Mouse (Mus musculus) c-Kit-positive CD71-negative TER-119-negative erythroid progenitor cells, embryonic 14.5 days (primary cell): ENCODE measurements around the gene Ccdc181.
"Not testable (repeated sequence)": the region's sequence is repeated elsewhere in the genome, so short reads cannot be mapped to it uniquely, and the experiment has no call there.

Experiments
- DNase-seq: peaks from one replicate; pipeline ENCODE4 v3.0.0-alpha.2; 2013; ENCODE audit warnings: low read depth

Ccdc181 gene

GRCm38 (mm10) chr1:164275455-164275954, at the start of gene Ccdc181:
Gene Ccdc181 (plus strand): TSS chr1:164275585.
- DNase-seq, result peak; percentile 88

GRCm38 (mm10) chr1:164231937-164232570, 43.3 kb upstream of the Ccdc181 start:
- DNase-seq, result not testable (repeated sequence)

- no peak for DNase-seq
Observed at GRCm38 (mm10) chr1:164233447-164233846, 41.9 kb upstream of the Ccdc181 start.

DNA sequence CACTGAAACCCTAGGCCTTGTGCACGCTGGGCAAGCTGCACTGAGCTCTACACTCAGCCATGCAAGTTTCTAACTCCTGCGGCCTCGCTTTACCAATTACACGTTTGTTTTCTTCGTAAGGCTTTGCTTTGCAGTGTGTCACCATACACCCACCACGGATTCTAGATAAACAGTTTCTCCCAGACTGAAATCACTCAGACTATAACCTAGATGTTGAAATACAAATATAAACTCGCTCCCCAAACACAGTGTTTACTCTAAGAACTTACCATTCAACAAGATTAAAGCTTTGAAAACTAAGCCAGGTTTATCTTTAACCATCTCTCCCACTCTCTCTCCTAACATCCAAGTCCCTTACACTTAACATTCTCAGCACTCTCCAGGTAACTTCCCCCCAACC, 40.3 kb upstream of the Ccdc181 start:
- DNase-seq, result no peak

DNA sequence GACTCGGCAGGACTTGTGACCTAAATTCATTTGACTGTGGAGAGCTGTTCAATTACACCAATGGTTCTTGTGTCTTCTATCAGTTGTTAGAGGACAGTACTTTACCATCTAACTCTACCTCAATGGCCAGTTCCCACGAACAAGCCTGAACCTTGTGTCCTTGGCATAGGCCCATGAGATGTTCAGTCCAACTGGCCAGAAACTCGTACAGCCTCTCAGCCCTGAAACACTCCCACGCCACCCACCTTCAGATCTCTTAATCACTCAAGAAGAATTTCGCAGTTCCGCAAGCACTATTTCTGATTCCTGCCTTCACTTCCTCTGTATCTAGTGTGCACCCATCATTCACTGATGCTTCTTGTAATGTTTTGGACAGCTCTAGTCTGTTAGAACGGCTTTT, 39.3 kb upstream of the Ccdc181 start:
- DNase-seq, result no peak

DNA sequence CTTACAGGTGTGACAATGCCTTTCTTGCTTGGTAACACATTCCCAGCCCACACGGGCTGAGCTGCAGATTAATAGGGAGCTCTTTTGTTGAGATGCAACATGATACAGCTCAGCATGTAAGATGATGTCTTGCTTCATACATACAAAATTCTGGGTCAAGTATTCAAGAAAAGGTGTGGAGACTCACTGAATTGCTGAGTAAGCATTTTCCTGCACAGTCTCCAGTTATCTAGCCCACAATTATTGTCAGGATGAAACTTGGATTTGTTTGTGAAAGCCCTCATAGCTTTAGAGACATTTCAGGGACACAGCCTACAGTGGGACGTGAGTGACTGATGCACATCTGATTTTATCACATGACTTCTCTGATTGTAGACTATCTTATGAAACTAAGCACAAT, 33.9 kb upstream of the Ccdc181 start:
- DNase-seq, result no peak

DNA sequence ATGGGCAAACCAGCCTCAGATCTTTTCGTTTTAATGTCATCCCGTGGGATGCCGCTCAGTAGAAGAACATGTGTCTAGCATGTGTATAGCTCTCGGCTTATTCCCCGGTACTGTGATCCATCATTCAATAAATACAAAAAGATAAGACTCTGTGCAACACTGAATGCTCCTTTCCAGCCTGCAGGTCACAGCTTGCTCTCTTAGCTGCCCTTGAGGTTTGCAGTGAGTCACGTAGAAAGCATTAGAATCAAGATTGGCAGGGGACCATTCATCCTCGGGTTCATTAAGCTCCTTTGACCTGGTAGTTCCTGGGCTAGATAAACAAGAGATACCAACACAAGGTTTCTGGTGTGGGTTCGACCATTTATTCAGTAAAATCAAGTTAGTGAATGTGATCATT, 32.6 kb upstream of the Ccdc181 start:
- no peak for DNase-seq

DNA sequence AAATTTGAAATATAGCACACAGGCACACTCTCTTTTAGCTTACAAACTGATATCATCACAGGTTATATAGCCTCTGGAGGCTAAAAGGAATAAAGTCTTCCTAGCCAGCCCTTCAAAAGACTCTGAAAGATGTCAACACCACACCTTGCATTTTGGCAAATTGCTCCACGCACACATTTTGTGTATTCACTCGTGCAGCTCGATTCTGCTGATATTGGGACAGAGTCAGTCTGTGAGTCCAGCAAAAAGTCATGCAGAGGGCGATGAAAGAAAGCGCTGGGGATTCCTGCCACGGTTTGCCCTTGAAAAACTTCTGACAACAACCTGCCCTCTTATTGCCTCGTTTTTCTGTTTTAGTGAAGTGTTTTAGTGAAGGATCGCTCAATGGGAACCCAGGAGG, 27.9 kb upstream of the Ccdc181 start:
- no peak for DNase-seq

DNA sequence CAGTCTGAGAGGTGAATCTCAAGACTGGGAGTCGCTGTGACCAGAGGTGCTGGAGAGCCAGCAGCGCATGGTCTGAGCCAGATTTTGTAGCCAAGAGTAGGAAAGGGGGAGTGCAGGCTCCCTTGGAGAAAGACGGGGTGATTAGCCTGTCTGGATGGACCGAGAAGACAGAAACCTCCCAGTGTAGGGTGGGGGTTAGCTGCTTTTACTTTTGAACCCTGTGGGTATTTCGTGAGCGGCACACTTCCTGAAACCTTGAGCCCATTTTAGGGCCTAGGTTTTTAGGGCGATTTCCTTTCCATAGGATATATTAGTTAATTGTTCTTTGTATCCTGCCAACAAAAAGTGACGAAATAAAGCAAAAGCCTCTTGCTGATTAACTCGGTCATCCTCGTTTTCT, 27.4 kb upstream of the Ccdc181 start:
- no peak for DNase-seq

DNA sequence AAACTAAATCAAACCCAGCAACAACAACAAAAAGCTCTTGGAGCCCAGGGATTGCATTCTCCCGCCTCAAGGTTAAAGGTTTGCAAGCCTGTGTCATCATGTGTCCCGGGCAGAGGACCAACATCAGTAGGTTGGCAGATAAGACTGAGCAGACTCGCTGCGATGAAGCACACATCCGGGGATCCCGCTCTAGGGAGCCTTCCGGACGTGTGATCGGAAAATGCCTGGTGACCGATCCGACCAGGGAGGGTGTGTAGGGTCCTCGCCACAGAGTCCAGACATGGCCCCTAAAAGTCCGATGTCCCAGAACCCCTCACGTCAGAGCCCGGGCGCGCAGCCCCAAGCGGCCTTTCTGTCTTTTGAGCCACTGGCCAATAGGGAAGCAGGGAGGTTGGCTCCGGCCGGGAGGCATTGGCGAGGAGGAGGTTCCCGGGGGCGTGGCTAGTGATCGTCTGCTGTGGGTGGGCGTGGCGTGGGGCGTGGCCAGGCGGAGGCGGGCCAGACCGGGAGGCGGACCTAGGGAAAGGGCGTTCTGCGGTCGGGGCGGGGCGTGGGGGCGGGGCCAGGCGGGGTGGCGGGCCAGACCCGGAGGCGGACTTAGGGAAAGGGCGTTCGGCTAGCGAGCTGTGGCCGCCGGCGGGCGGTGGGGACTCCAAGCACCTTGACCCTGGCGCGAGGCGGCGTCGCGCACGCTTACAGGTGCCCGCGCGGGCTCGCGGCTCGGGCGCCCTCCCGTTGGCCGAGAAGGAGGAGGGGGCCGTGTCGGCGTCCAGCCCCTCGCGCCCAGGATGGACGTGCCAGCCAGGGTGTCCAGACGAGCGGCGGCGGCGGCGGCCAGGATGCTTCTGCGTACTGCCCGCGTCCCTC, 26.7 kb upstream of the Ccdc181 start, which contains the start of gene Slc19a2:
Gene Slc19a2 (plus strand): TSS at position 582 of the 867 bp plus-strand sequence.
- peak; percentile 91 for DNase-seq

DNA sequence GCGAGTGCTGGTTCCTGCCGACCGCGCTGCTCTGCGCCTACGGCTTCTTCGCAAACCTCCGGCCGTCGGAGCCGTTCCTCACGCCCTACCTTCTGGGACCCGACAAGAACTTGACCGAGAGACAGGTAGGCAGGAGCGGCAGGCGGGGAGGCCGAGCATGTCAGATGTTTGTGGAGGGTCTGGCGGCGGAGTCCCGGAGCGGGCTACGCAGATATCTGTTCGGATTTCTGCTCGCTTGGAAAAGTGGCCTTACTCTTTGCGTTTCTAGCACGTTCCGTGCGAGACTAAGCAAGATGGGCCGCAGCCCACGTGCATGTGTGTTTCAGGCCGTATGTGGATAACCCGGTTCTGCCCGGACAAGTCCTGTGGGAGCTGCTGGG, 26.1 kb upstream of the Ccdc181 start:
- no peak for DNase-seq

DNA sequence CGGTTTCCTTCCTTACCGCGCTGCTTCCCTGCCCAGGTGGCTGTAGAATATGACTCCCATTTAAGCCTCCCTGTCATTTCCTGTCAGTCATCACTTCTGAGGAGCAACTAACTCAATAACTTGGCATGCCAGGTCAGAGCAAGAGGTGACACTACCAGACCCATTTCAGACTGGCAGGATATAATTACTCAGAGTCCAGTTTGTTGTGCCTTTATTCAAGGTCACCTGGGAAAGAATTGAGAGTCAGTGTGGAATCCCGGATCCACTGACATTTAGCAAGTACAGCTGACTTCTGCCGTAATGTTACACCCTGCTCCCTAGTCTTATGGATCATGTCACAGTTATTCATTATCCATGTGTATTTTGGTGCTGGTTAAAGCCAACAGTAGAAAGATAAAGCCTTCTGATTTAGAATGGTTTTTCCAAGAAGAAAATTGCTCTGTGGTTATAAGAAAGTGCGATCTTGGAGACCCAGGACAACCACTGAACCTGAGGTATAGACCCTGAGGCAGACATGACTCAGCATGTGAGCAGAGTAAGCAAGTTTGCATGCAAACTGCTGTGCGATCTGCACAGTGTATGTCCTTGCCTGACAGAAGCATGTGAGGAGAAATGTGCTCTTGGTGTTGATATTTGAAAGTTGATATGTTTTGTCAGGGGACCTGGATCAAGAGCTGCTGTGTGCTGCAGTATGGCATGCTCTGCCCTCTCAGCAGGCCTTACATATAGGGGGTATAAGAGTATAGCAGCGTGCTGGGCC, 24.8 kb upstream of the Ccdc181 start:
- DNase-seq, result no peak

DNA sequence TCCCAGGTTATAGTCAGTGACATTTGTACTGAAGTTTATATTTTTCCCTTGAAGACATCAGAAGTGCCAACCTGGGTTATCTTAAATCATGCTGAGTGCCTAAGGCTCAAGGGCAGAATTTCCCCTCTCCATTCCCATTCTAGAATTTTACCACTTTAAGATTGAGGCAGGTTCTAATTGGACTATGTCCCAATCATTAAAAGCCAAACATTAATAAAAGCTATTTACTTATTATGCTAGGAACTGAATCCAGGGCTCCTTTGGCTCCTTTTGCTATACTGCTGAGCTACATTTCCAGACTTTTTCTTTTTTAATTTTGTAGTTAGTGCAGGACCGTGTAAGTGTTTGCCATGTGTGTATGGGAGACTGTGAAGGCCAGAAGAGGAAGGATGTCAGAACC, 23.9 kb upstream of the Ccdc181 start:
- DNase-seq, result no peak

GRCm38 (mm10) chr1:164252551-164252950, 22.8 kb upstream of the Ccdc181 start:
- DNase-seq, result no peak

DNA sequence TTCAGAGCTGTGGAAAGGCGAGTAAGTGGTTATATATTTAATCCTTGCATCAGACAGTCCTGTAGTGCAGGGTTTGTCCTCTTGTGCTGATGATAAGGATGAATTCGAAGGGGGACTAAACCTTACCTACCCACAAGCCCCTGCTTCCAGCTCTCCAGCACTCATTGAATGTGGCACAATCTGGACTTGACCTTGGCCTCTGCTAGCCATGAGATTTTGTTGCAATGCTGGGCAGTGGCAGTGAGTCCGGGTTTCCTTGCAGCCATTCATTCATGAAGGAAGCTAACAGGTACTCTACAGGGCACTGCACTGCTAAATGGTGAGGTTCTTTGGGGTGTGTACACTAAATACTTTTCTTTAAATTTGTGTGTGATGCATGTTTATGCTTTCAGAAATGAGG, 20.5 kb upstream of the Ccdc181 start:
- DNase-seq, result no peak

DNA sequence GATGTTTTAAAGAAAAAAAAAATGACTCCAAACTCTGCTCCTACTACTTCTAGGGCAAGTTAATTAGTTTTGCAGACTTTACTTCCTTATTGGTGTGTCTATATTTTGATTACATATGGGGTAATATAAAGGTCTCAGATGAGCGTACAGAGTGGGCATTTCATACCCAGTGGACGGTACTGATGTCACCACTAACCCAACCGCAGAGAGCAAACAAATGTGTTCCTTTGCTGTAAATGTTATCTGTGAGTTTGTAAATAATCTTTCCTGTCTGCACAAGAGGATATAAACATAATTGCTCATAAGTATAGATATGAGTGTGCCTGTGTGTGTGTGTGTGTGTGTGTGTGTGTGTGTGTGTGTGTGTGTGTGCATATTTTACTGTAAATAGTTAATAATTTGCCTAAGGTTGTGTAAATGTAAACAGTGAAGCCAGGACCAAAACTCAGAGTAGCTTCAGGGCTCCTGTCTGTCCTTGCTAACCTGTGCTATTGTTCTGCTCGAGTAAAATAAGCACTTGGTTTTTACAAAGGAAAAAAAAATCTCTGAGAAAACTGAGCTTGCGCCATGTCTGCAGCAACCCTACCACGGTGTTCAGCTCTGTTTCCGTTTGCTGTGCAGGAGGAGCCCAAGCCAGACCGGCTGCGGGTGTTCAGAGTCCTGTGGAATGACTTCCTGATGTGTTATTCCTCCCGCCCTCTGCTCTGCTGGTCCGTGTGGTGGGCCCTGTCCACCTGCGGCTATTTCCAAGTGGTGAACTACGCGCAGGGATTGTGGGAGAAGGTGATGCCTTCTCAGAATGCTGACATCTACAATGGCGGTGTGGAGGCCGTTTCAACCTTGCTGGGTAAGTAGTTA, 15.0 kb upstream of the Ccdc181 start:
- no peak for DNase-seq

GRCm38 (mm10) chr1:164261553-164261952, 13.8 kb upstream of the Ccdc181 start:
- no peak for DNase-seq

DNA sequence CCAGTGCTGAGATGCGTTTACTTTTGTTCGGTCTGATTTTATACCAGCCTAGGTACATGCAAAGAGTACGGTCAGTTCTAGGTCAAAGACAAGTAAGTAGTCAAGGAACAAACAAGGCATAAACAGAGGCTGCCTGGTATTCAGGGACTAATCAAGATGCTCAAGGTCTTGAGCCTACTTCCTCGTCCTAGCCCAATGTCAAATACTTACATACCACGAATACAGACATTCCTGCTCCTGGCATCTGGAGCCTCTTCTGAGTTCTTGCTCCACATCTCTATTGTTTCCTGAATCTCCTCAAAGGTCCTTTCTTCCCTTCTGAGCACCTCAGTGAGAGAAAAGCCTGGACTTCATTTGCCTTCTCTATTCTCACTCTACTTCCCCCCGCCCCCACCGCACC, 4.4 kb upstream of the Ccdc181 start:
- DNase-seq, result no peak

- DNase-seq, result no peak
Observed at GRCm38 (mm10) chr1:164273659-164274058, 1.7 kb upstream of the Ccdc181 start.

DNA sequence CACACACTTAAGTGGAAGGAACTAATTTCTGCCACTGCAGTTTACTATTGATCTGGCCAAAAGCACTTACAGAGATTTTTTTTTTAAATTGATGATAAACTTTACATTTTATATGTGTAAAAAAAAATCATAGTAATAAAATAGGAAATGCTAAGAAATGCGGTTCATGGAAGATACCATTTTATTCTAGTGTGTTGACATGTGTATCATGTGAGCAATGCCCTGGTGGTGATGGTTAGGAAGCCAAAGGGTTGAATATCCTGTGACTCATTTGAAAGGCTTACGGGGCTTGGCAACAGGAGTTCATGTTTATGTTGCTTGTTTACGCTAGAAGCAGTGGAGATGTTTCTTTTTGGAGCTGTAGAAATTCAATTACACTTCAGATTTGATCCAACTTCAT, 1.2 kb downstream of the Ccdc181 start:
- DNase-seq, result no peak

DNA sequence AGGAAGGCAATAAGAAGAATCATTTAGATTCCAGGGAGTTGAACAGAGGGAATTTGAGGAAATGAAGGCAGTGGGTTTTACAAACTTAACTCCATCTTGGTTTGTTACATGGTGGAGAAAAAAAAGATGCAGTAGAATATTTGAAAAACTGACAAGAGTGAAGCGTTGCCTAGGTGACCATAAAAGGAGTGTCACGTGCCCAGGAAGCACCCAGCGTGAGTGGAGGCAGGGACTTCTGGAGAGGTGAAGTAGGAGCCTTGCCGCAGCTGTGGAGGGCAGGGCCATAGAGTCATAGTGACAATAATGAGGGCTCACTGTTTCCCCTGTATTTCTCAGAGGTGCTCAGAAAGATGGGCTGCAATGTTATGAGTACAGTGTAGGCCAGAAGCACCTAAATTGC, 3.9 kb downstream of the Ccdc181 start:
- no peak for DNase-seq

- no peak for DNase-seq
Observed at GRCm38 (mm10) chr1:164284007-164284406, 8.6 kb downstream of the Ccdc181 start.
